Mouse (Mus musculus) megakaryocyte, embryonic 14.5 days (primary cell): Measurements from ENCODE around the gene Cd200r1. TPM values are rescaled to one million over a fixed set of nuclear protein-coding genes. Genes with fewer than 3 reads are reported as not detected.

Experiments
- H3K27me3 ChIP-seq: replicated peaks from 2 replicates; pipeline ENCODE3; 2012; ENCODE audit warnings: inconsistent platforms
- H3K36me3 ChIP-seq: replicated peaks from 2 replicates; pipeline ENCODE3; 2012; ENCODE audit warnings: low read length, inconsistent platforms, mixed read lengths
- H3K4me1 ChIP-seq: 2 replicates; pipeline ENCODE4 v1.6.1; 2012; ENCODE audit warnings: inconsistent platforms
- H3K4me3 ChIP-seq: replicated peaks from 2 replicates; pipeline ENCODE3; 2012; ENCODE audit warnings: moderate library complexity, mild to moderate bottlenecking, inconsistent platforms
- H3K9me3 ChIP-seq: 2 replicates; pipeline ENCODE4 v1.6.1; 2012; ENCODE audit warnings: inconsistent platforms
- FLI1 ChIP-seq: IDR thresholded peaks from 2 replicates; pipeline ENCODE4 v1.6.1; 2012; ENCODE audit warnings: low read length, inconsistent platforms, mixed read lengths
- GATA1 ChIP-seq: IDR thresholded peaks from 3 replicates; pipeline ENCODE4 v1.6.1; 2012; ENCODE audit warnings: mixed read lengths, low read length, inconsistent platforms, borderline replicate concordance
- polyA plus RNA-seq: library from polyadenylated mRNA; stranded (reverse); fragments of >175 nt; gene quantifications from 2 replicates; pipeline ENCODE4 v1.2.3, GENCODE M21; 2012; ENCODE audit warnings: low replicate concordance; ENCODE audit not compliant: insufficient read depth

The Cd200r1 gene
- polyA plus RNA-seq, 1 experiment: 4.1 TPM

- TF ChIP-seq GATA1 (no peak), FLI1 (no peak)
- Histone ChIP-seq H3K36me3 (no peaks in the 10 kb centered on the region), H3K4me3 (no peak overlapping the region), H3K9me3 (no peaks in the 10 kb centered on the region), H3K4me1 (peaks cover 3% of the 10 kb centered on the region; the same call in 1 of the 2 replicates), H3K27me3 (no peaks in the 10 kb centered on the region)
Measured at GRCm38 (mm10) chr16:44757700-44758099, 7.8 kb upstream of the Cd200r1 start.

- peaks cover 14% of the 10 kb centered on the region for H3K4me1 ChIP-seq
- no peak for TF ChIP-seq FLI1
- no peak for TF ChIP-seq GATA1
- no peaks in the 10 kb centered on the region for H3K9me3 ChIP-seq
- H3K36me3 ChIP-seq: no peaks in the 10 kb centered on the region
- no peaks in the 10 kb centered on the region for H3K27me3 ChIP-seq
- H3K4me3 ChIP-seq: no peak overlapping the region
Measured at GRCm38 (mm10) chr16:44761811-44762210, 3.7 kb upstream of the Cd200r1 start.

GRCm38 (mm10) chr16:44766320-44766892 lies 870 bp downstream of the Cd200r1 start:
- peak overlapping the region; percentile 91 for H3K4me3 ChIP-seq
- H3K9me3 ChIP-seq: no peaks in the 10 kb centered on the region
- H3K36me3 ChIP-seq: peaks cover 22% of the 10 kb centered on the region
- H3K27me3 ChIP-seq: no peaks in the 10 kb centered on the region
- no peak for TF ChIP-seq GATA1
- TF ChIP-seq FLI1: no peak
- H3K4me1 ChIP-seq: peaks cover 51% of the 10 kb centered on the region

GRCm38 (mm10) chr16:44767506-44767905 lies 2.0 kb downstream of the Cd200r1 start:
- Histone ChIP-seq H3K36me3 (peaks cover 31% of the 10 kb centered on the region), H3K4me3 (peak overlapping the region; percentile 90), H3K27me3 (no peaks in the 10 kb centered on the region), H3K9me3 (no peaks in the 10 kb centered on the region), H3K4me1 (peaks cover 59% of the 10 kb centered on the region)
- TF ChIP-seq GATA1 (no peak), FLI1 (no peak)

GRCm38 (mm10) chr16:44767967-44768366 lies 2.4 kb downstream of the Cd200r1 start:
- Histone ChIP-seq H3K4me3 (peak overlapping the region; percentile 90), H3K4me1 (peaks cover 64% of the 10 kb centered on the region), H3K36me3 (peaks cover 34% of the 10 kb centered on the region), H3K9me3 (no peaks in the 10 kb centered on the region), H3K27me3 (no peaks in the 10 kb centered on the region)
- TF ChIP-seq GATA1: no peak
- no peak for TF ChIP-seq FLI1

- Histone ChIP-seq H3K4me3 (no peak overlapping the region), H3K4me1 (peaks cover 73% of the 10 kb centered on the region)
- no peak for TF ChIP-seq GATA1
- TF ChIP-seq FLI1: no peak
Measured at GRCm38 (mm10) chr16:44772577-44772976, 7.0 kb downstream of the Cd200r1 start.

GRCm38 (mm10) chr16:44773673-44774072 lies 8.1 kb downstream of the Cd200r1 start:
- Histone ChIP-seq H3K4me3 (no peak overlapping the region), H3K4me1 (peaks cover 74% of the 10 kb centered on the region), H3K27me3 (no peaks in the 10 kb centered on the region), H3K9me3 (no peaks in the 10 kb centered on the region), H3K36me3 (peaks cover 54% of the 10 kb centered on the region)
- TF ChIP-seq GATA1: no peak
- TF ChIP-seq FLI1: no peak

More at GRCm38 (mm10) chr16:44772577-44772976, 7.0 kb downstream of the Cd200r1 start:
- Histone ChIP-seq H3K9me3 (no peaks in the 10 kb centered on the region), H3K36me3 (peaks cover 54% of the 10 kb centered on the region), H3K27me3 (no peaks in the 10 kb centered on the region)

- no peaks in the 10 kb centered on the region for H3K9me3 ChIP-seq
- H3K27me3 ChIP-seq: no peaks in the 10 kb centered on the region
- H3K4me3 ChIP-seq: no peak overlapping the region
- H3K4me1 ChIP-seq: peaks cover 69% of the 10 kb centered on the region
- TF ChIP-seq FLI1 (no peak), GATA1 (no peak)
- H3K36me3 ChIP-seq: peaks cover 49% of the 10 kb centered on the region
Measured at GRCm38 (mm10) chr16:44774201-44774600, 8.7 kb downstream of the Cd200r1 start.

- Histone ChIP-seq H3K36me3 (peaks cover 29% of the 10 kb centered on the region), H3K4me3 (peak overlapping the region; percentile 88), H3K4me1 (peaks cover 47% of the 10 kb centered on the region), H3K9me3 (no peaks in the 10 kb centered on the region), H3K27me3 (no peaks in the 10 kb centered on the region)
- TF ChIP-seq FLI1 (no peak), GATA1 (no peak)
Measured at GRCm38 (mm10) chr16:44778538-44779147, 13.1 kb downstream of the Cd200r1 start.

GRCm38 (mm10) chr16:44779494-44779893 lies 14.0 kb downstream of the Cd200r1 start:
- no peaks in the 10 kb centered on the region for H3K9me3 ChIP-seq
- H3K36me3 ChIP-seq: peaks cover 28% of the 10 kb centered on the region
- H3K4me3 ChIP-seq: peak overlapping the region; percentile 56
- peaks cover 40% of the 10 kb centered on the region for H3K4me1 ChIP-seq
- H3K27me3 ChIP-seq: no peaks in the 10 kb centered on the region
- TF ChIP-seq GATA1: no peak
- TF ChIP-seq FLI1: no peak
